Mouse (Mus musculus) midbrain, embryonic 13.5 days (tissue): ENCODE data around the gene Ramp2. TPM values are rescaled to one million over a fixed set of nuclear protein-coding genes. Genes with fewer than 3 reads are reported as not detected.

Experiments used
- ATAC-seq: fragments of 200-750 bp; cut with Nextera tagmentation; 2 replicates; pipeline ENCODE4 v1.8.0; 2017; ENCODE audit warnings: mild to moderate bottlenecking, moderate TSS enrichment, moderate library complexity
- H3K27ac ChIP-seq: fragments of 300-500 bp; sonication (generic); 2 replicates; pipeline ENCODE4 v1.5.1; 2015; ENCODE audit warnings: inconsistent platforms, mild to moderate bottlenecking, moderate library complexity
- H3K27me3 ChIP-seq: fragments of 300-500 bp; sonication (generic); 2 replicates; pipeline ENCODE4 v1.6.1; 2015; ENCODE audit warnings: mild to moderate bottlenecking, inconsistent platforms
- H3K36me3 ChIP-seq: fragments of 300-500 bp; sonication (generic); 2 replicates; pipeline ENCODE4 v1.6.1; 2015; ENCODE audit warnings: mild to moderate bottlenecking, inconsistent platforms
- H3K4me1 ChIP-seq: fragments of 300-500 bp; sonication (generic); replicated peaks from 2 replicates; pipeline ENCODE4 v1.6.1; 2015; ENCODE audit warnings: inconsistent platforms
- H3K4me2 ChIP-seq: fragments of 300-500 bp; sonication (generic); replicated peaks from 2 replicates; pipeline ENCODE4 v1.6.1; 2015; ENCODE audit warnings: moderate library complexity, mild to moderate bottlenecking, inconsistent platforms
- H3K4me3 ChIP-seq: fragments of 300-500 bp; sonication (generic); replicated peaks from 2 replicates; pipeline ENCODE4 v1.5.1; 2015; ENCODE audit warnings: mild to moderate bottlenecking, inconsistent platforms
- H3K9ac ChIP-seq: fragments of 300-500 bp; sonication (generic); replicated peaks from 2 replicates; pipeline ENCODE4 v1.6.1; 2015; ENCODE audit warnings: mild to moderate bottlenecking, inconsistent platforms
- H3K9me3 ChIP-seq: fragments of 300-500 bp; sonication (generic); 2 replicates; pipeline ENCODE4 v1.6.1; 2016; ENCODE audit warnings: mild to moderate bottlenecking, inconsistent platforms
- WGBS: fragments of 180-500 bp; shearing (Covaris S2); methylation state at CpG from one replicate; pipeline ENCODE4 v1.1.7; 2015; 5-methylcytosine and 5-hydroxymethylcytosine counted together
- polyA plus RNA-seq: library from polyadenylated mRNA; unstranded; fragments of >200 nt; fragmentation: Nextera tagmentation; extraction: Ambion mirVana; gene quantifications from 2 replicates; pipeline ENCODE4 v1.2.1, GENCODE M21; 2015

Gene Ramp2
- polyA plus RNA-seq = 64.4 and 65.7 TPM in 2 replicates

GRCm38 (mm10) chr11:101245855-101246701 lies at the start of gene Ramp2:
TSS of gene Ramp2 (plus strand) at chr11:101246028.
- H3K36me3 ChIP-seq = no peaks in the 10 kb centered on the region
- peaks cover 48% of the 10 kb centered on the region for H3K27me3 ChIP-seq
- no peaks in the 10 kb centered on the region for H3K9me3 ChIP-seq
- peak within 1 kb of the TSS; percentile 83 for H3K9ac ChIP-seq
- peak within 1 kb of the TSS; percentile 61 for H3K4me3 ChIP-seq
- peak within 1 kb of the TSS; percentile 97 for H3K4me2 ChIP-seq
- peak within 1 kb of the TSS; percentile 30; the same call in 1 of the 2 replicates for H3K27ac ChIP-seq
- peak; percentile 85 for ATAC-seq
- under 1% methylated on average over 63 of the region's 63 CpGs for WGBS
- H3K4me1 ChIP-seq = peaks cover 15% of the 10 kb centered on the region

GRCm38 (mm10) chr11:101196175-101196574 lies 49.7 kb upstream of the Ramp2 start:
- Histone ChIP-seq H3K4me1 (peaks cover 9% of the 10 kb centered on the region), H3K27me3 (no peaks in the 10 kb centered on the region), H3K4me2 (no peak overlapping the region), H3K9ac (no peak overlapping the region), H3K27ac (no peak overlapping the region), H3K4me3 (no peak overlapping the region), H3K9me3 (no peaks in the 10 kb centered on the region), H3K36me3 (peaks cover 50% of the 10 kb centered on the region)
- no peak for ATAC-seq
- WGBS = 95% methylated on average over 8 of the region's 8 CpGs

GRCm38 (mm10) chr11:101199555-101199954 lies 46.3 kb upstream of the Ramp2 start:
- H3K27me3 ChIP-seq = no peaks in the 10 kb centered on the region
- H3K36me3 ChIP-seq = peaks cover 60% of the 10 kb centered on the region
- H3K27ac ChIP-seq = no peak overlapping the region
- whole genome bisulfite sequencing = 91% methylated on average over 3 of the region's 3 CpGs
- ATAC-seq = no peak
- no peak overlapping the region for H3K9ac ChIP-seq
- H3K9me3 ChIP-seq = no peaks in the 10 kb centered on the region
- H3K4me2 ChIP-seq = no peak overlapping the region
- peaks cover 3% of the 10 kb centered on the region; the same call in 1 of the 2 replicates for H3K4me1 ChIP-seq
- no peak overlapping the region for H3K4me3 ChIP-seq

GRCm38 (mm10) chr11:101200986-101201385 lies 44.8 kb upstream of the Ramp2 start:
- Histone ChIP-seq H3K9ac (peak overlapping the region; percentile 25), H3K27ac (no peak overlapping the region), H3K36me3 (peaks cover 60% of the 10 kb centered on the region), H3K4me3 (no peak overlapping the region), H3K4me2 (no peak overlapping the region), H3K27me3 (no peaks in the 10 kb centered on the region), H3K9me3 (no peaks in the 10 kb centered on the region), H3K4me1 (peaks cover 3% of the 10 kb centered on the region; the same call in 1 of the 2 replicates)
- ATAC-seq = no peak
- 24% methylated on average over 7 of the region's 7 CpGs for WGBS

GRCm38 (mm10) chr11:101211970-101212369 lies 33.9 kb upstream of the Ramp2 start:
- no peak overlapping the region for H3K4me2 ChIP-seq
- no peak; the same call in 1 of the 2 replicates for ATAC-seq
- H3K27me3 ChIP-seq = no peaks in the 10 kb centered on the region
- 50% methylated on average over 3 of the region's 3 CpGs for WGBS
- no peaks in the 10 kb centered on the region for H3K4me1 ChIP-seq
- peaks cover 58% of the 10 kb centered on the region for H3K36me3 ChIP-seq
- H3K4me3 ChIP-seq = no peak overlapping the region
- no peak overlapping the region for H3K9ac ChIP-seq
- H3K9me3 ChIP-seq = no peaks in the 10 kb centered on the region
- H3K27ac ChIP-seq = no peak overlapping the region

GRCm38 (mm10) chr11:101216936-101217335 lies 28.9 kb upstream of the Ramp2 start:
- Histone ChIP-seq H3K4me3 (no peak overlapping the region), H3K36me3 (peaks cover 31% of the 10 kb centered on the region), H3K9me3 (no peaks in the 10 kb centered on the region), H3K4me2 (no peak overlapping the region), H3K27me3 (no peaks in the 10 kb centered on the region), H3K9ac (no peak overlapping the region), H3K4me1 (no peaks in the 10 kb centered on the region), H3K27ac (no peak overlapping the region)
- 93% methylated on average over 5 of the region's 5 CpGs for WGBS
- ATAC-seq = no peak

- no peaks in the 10 kb centered on the region for H3K9me3 ChIP-seq
- ATAC-seq = no peak
- no peak overlapping the region for H3K4me3 ChIP-seq
- H3K4me2 ChIP-seq = no peak overlapping the region
- no peak overlapping the region for H3K9ac ChIP-seq
- H3K36me3 ChIP-seq = peaks cover 21% of the 10 kb centered on the region
- H3K27ac ChIP-seq = no peak overlapping the region
- no peaks in the 10 kb centered on the region for H3K27me3 ChIP-seq
- 86% methylated on average over 10 of the region's 10 CpGs for WGBS
- H3K4me1 ChIP-seq = no peaks in the 10 kb centered on the region
Observed at GRCm38 (mm10) chr11:101218436-101219055, 27.3 kb upstream of the Ramp2 start.

- Histone ChIP-seq H3K9ac (no peak overlapping the region), H3K27ac (no peak overlapping the region)
Observed at GRCm38 (mm10) chr11:101220853-101221252, 25.0 kb upstream of the Ramp2 start.

GRCm38 (mm10) chr11:101221306-101221986 lies 24.4 kb upstream of the Ramp2 start:
- no peak for ATAC-seq
- H3K27me3 ChIP-seq = no peaks in the 10 kb centered on the region; the same call in 1 of the 2 replicates
- no peak overlapping the region for H3K4me3 ChIP-seq
- H3K9ac ChIP-seq = no peak overlapping the region
- H3K9me3 ChIP-seq = no peaks in the 10 kb centered on the region
- WGBS = 90% methylated on average over 8 of the region's 8 CpGs
- peaks cover 8% of the 10 kb centered on the region for H3K4me1 ChIP-seq
- H3K4me2 ChIP-seq = no peak overlapping the region
- 0 out of 2 replicates have a peak, but pooled peaks cover 4% of the 10 kb centered on the region for H3K36me3 ChIP-seq
- H3K27ac ChIP-seq = no peak overlapping the region

More at GRCm38 (mm10) chr11:101220853-101221252, 25.0 kb upstream of the Ramp2 start:
- H3K4me2 ChIP-seq = no peak overlapping the region
- H3K4me1 ChIP-seq = peaks cover 8% of the 10 kb centered on the region
- 0 out of 2 replicates have a peak, but pooled peaks cover 4% of the 10 kb centered on the region for H3K36me3 ChIP-seq
- 61% methylated on average over 2 of the region's 2 CpGs for WGBS
- H3K4me3 ChIP-seq = no peak overlapping the region
- no peaks in the 10 kb centered on the region; the same call in 1 of the 2 replicates for H3K27me3 ChIP-seq
- no peaks in the 10 kb centered on the region for H3K9me3 ChIP-seq
- ATAC-seq = no peak

- Histone ChIP-seq H3K9me3 (no peaks in the 10 kb centered on the region), H3K4me3 (no peak overlapping the region), H3K36me3 (no peaks in the 10 kb centered on the region), H3K4me1 (peaks cover 8% of the 10 kb centered on the region), H3K9ac (no peak overlapping the region), H3K27ac (no peak overlapping the region), H3K27me3 (peaks cover 7% of the 10 kb centered on the region; the same call in 1 of the 2 replicates), H3K4me2 (no peak overlapping the region)
- 91% methylated on average over 3 of the region's 3 CpGs for WGBS
- ATAC-seq = no peak
Observed at GRCm38 (mm10) chr11:101224337-101224736, 21.5 kb upstream of the Ramp2 start.

- peaks cover 10% of the 10 kb centered on the region for H3K4me1 ChIP-seq
- no peaks in the 10 kb centered on the region for H3K36me3 ChIP-seq
- peaks cover 7% of the 10 kb centered on the region; the same call in 1 of the 2 replicates for H3K27me3 ChIP-seq
- H3K9ac ChIP-seq = peak overlapping the region; percentile 86
- H3K4me3 ChIP-seq = peak overlapping the region; percentile 83
- H3K4me2 ChIP-seq = peak overlapping the region; percentile 91
- H3K27ac ChIP-seq = no peak overlapping the region
- H3K9me3 ChIP-seq = no peaks in the 10 kb centered on the region
- 21% methylated on average over 25 of the region's 25 CpGs for WGBS
- no peak for ATAC-seq
Observed at GRCm38 (mm10) chr11:101225331-101226064, 20.3 kb upstream of the Ramp2 start.
